Mouse (Mus musculus) intestine, embryonic 16.5 days (tissue): ENCODE data around the gene Acot7. TPM values are rescaled to one million over a fixed set of nuclear protein-coding genes. Genes with fewer than 3 reads are reported as not detected.
A peak's percentile ranks its signal among the peaks of the same experiment; 100 is the strongest.

Experiments
- ATAC-seq: fragments of 200-750 bp; cut with Nextera tagmentation; 2 replicates; pipeline ENCODE4 v1.8.0; 2017; ENCODE audit warnings: moderate TSS enrichment, moderate library complexity
- H3K27ac ChIP-seq: fragments of 300-500 bp; sonication (generic); 2 replicates; pipeline ENCODE4 v1.5.1; 2014; ENCODE audit warnings: mild to moderate bottlenecking, low read length
- H3K27me3 ChIP-seq: fragments of 300-500 bp; sonication (generic); replicated peaks from 2 replicates; pipeline ENCODE4 v1.6.1; 2014; ENCODE audit warnings: low read length, control low read depth, mixed read lengths; ENCODE audit not compliant: control insufficient read depth, insufficient read depth
- H3K36me3 ChIP-seq: fragments of 300-500 bp; sonication (generic); 2 replicates; pipeline ENCODE4 v1.6.1; 2014; ENCODE audit warnings: low read length, control low read depth; ENCODE audit not compliant: control insufficient read depth, insufficient read depth
- H3K4me1 ChIP-seq: fragments of 300-500 bp; sonication (generic); 2 replicates; pipeline ENCODE4 v1.6.1; 2014; ENCODE audit warnings: low read length, control low read depth, mixed read lengths; ENCODE audit not compliant: control insufficient read depth, insufficient read depth
- H3K4me2 ChIP-seq: fragments of 300-500 bp; sonication (generic); 2 replicates; pipeline ENCODE4 v1.6.1; 2014; ENCODE audit warnings: low read depth, low read length, control low read depth
- H3K4me3 ChIP-seq: fragments of 300-500 bp; sonication (generic); 2 replicates; pipeline ENCODE4 v1.5.1; 2014; ENCODE audit warnings: mild to moderate bottlenecking, low read length
- H3K9ac ChIP-seq: fragments of 300-500 bp; sonication (generic); 2 replicates; pipeline ENCODE4 v1.6.1; 2014; ENCODE audit warnings: low read depth, low read length
- H3K9me3 ChIP-seq: fragments of 300-500 bp; sonication (generic); 2 replicates; pipeline ENCODE4 v1.6.1; 2016; ENCODE audit warnings: low read length, control low read depth; ENCODE audit not compliant: control insufficient read depth
- WGBS: fragments of 180-500 bp; shearing (Covaris S2); extraction: QIAGEN DNeasy Blood & Tissue Kit; methylation state at CpG from one replicate; pipeline ENCODE4 v1.1.7; 2014; 5-methylcytosine and 5-hydroxymethylcytosine counted together
- polyA plus RNA-seq: library from polyadenylated mRNA; unstranded; fragments of >200 nt; fragmentation: Nextera tagmentation; extraction: Ambion mirVana; gene quantifications from 2 replicates; pipeline ENCODE4 v1.2.1, GENCODE M21; 2015

The Acot7 gene
- polyA plus RNA-seq, 1 experiment from 2014 or later = 52.5 TPM

GRCm38 (mm10) chr4:152194476-152195175, 16.7 kb downstream of the Acot7 start:
- H3K27me3 ChIP-seq = no peaks in the 10 kb centered on the region
- no peaks in the 10 kb centered on the region for H3K9me3 ChIP-seq
- no peak for ATAC-seq
- H3K36me3 ChIP-seq = no peaks in the 10 kb centered on the region
- H3K27ac ChIP-seq = no peak overlapping the region
- H3K4me1 ChIP-seq = peaks cover under 1% of the 10 kb centered on the region
- H3K4me3 ChIP-seq = no peak overlapping the region
- WGBS = 77% methylated on average over 3 of the region's 3 CpGs
- no peak overlapping the region for H3K4me2 ChIP-seq
- H3K9ac ChIP-seq = no peak overlapping the region

GRCm38 (mm10) chr4:152196276-152196675, 18.3 kb downstream of the Acot7 start:
- ATAC-seq = no peak
- Histone ChIP-seq H3K27me3 (no peaks in the 10 kb centered on the region), H3K4me3 (no peak overlapping the region), H3K36me3 (no peaks in the 10 kb centered on the region), H3K4me1 (peaks cover 13% of the 10 kb centered on the region), H3K4me2 (no peak overlapping the region), H3K9ac (no peak overlapping the region), H3K27ac (no peak overlapping the region), H3K9me3 (no peaks in the 10 kb centered on the region)
- 89% methylated on average over 8 of the region's 9 CpGs for WGBS

GRCm38 (mm10) chr4:152197545-152197944, 19.6 kb downstream of the Acot7 start:
- Histone ChIP-seq H3K4me3 (no peak overlapping the region), H3K4me2 (no peak overlapping the region), H3K9me3 (no peaks in the 10 kb centered on the region), H3K27ac (no peak overlapping the region), H3K9ac (no peak overlapping the region), H3K4me1 (peaks cover 19% of the 10 kb centered on the region), H3K36me3 (no peaks in the 10 kb centered on the region), H3K27me3 (no peaks in the 10 kb centered on the region)
- no peak for ATAC-seq
- 64% methylated on average over 5 of the region's 5 CpGs for WGBS

- Histone ChIP-seq H3K4me3 (no peak overlapping the region), H3K9me3 (no peaks in the 10 kb centered on the region), H3K4me1 (peaks cover 24% of the 10 kb centered on the region), H3K27me3 (no peaks in the 10 kb centered on the region), H3K27ac (no peak overlapping the region), H3K9ac (no peak overlapping the region), H3K4me2 (no peak overlapping the region), H3K36me3 (no peaks in the 10 kb centered on the region)
- peak; percentile 77 for ATAC-seq
- WGBS = 50% methylated on average over 1 of the region's 1 CpGs
Measured at GRCm38 (mm10) chr4:152199617-152200016, 21.7 kb downstream of the Acot7 start.

GRCm38 (mm10) chr4:152201492-152201891, 23.6 kb downstream of the Acot7 start:
- Histone ChIP-seq H3K9me3 (no peaks in the 10 kb centered on the region), H3K4me2 (no peak overlapping the region), H3K36me3 (no peaks in the 10 kb centered on the region), H3K27me3 (no peaks in the 10 kb centered on the region), H3K4me1 (peaks cover 26% of the 10 kb centered on the region), H3K9ac (no peak overlapping the region), H3K27ac (no peak overlapping the region), H3K4me3 (no peak overlapping the region)
- 46% methylated on average over 6 of the region's 6 CpGs for WGBS
- ATAC-seq = peak; percentile 60; the same call in 1 of the 2 replicates

GRCm38 (mm10) chr4:152202418-152202817, 24.5 kb downstream of the Acot7 start:
- Histone ChIP-seq H3K4me2 (no peak overlapping the region), H3K4me1 (peaks cover 26% of the 10 kb centered on the region), H3K4me3 (no peak overlapping the region), H3K27ac (no peak overlapping the region), H3K36me3 (no peaks in the 10 kb centered on the region), H3K9ac (no peak overlapping the region), H3K9me3 (no peaks in the 10 kb centered on the region), H3K27me3 (no peaks in the 10 kb centered on the region)
- 92% methylated on average over 1 of the region's 1 CpGs for WGBS
- ATAC-seq = no peak

GRCm38 (mm10) chr4:152202905-152203304, 25.0 kb downstream of the Acot7 start:
- H3K4me2 ChIP-seq = no peak overlapping the region
- no peak overlapping the region for H3K27ac ChIP-seq
- no peaks in the 10 kb centered on the region for H3K27me3 ChIP-seq
- H3K9me3 ChIP-seq = no peaks in the 10 kb centered on the region
- H3K4me1 ChIP-seq = peaks cover 26% of the 10 kb centered on the region
- no peak for ATAC-seq
- H3K36me3 ChIP-seq = no peaks in the 10 kb centered on the region
- no peak overlapping the region for H3K4me3 ChIP-seq
- WGBS = 47% methylated on average over 3 of the region's 3 CpGs
- no peak overlapping the region for H3K9ac ChIP-seq

- ATAC-seq = no peak
- Histone ChIP-seq H3K4me3 (no peak overlapping the region), H3K27me3 (no peaks in the 10 kb centered on the region), H3K27ac (no peak overlapping the region), H3K9ac (no peak overlapping the region), H3K36me3 (no peaks in the 10 kb centered on the region), H3K9me3 (no peaks in the 10 kb centered on the region), H3K4me1 (peaks cover 25% of the 10 kb centered on the region), H3K4me2 (no peak overlapping the region)
- 86% methylated on average over 6 of the region's 6 CpGs for WGBS
Measured at GRCm38 (mm10) chr4:152204663-152205062, 26.7 kb downstream of the Acot7 start.

GRCm38 (mm10) chr4:152206199-152206598, 28.3 kb downstream of the Acot7 start:
- WGBS = 59% methylated on average over 6 of the region's 6 CpGs

GRCm38 (mm10) chr4:152209623-152210022, 31.7 kb downstream of the Acot7 start:
- H3K4me2 ChIP-seq = no peak overlapping the region
- H3K27ac ChIP-seq = no peak overlapping the region
- peaks cover 15% of the 10 kb centered on the region for H3K4me1 ChIP-seq
- no peak overlapping the region for H3K9ac ChIP-seq
- H3K27me3 ChIP-seq = no peaks in the 10 kb centered on the region
- H3K4me3 ChIP-seq = no peak overlapping the region
- no peak for ATAC-seq
- H3K9me3 ChIP-seq = no peaks in the 10 kb centered on the region
- no peaks in the 10 kb centered on the region for H3K36me3 ChIP-seq
- 37% methylated on average over 4 of the region's 4 CpGs for WGBS

More at GRCm38 (mm10) chr4:152206199-152206598, 28.3 kb downstream of the Acot7 start:
- no peaks in the 10 kb centered on the region for H3K9me3 ChIP-seq
- no peaks in the 10 kb centered on the region for H3K36me3 ChIP-seq
- peaks cover 14% of the 10 kb centered on the region; the same call in 1 of the 2 replicates for H3K4me1 ChIP-seq
- no peaks in the 10 kb centered on the region for H3K27me3 ChIP-seq
- no peak overlapping the region for H3K27ac ChIP-seq
- no peak overlapping the region for H3K9ac ChIP-seq
- no peak for ATAC-seq
- H3K4me2 ChIP-seq = no peak overlapping the region
- H3K4me3 ChIP-seq = no peak overlapping the region
